Mouse (Mus musculus) brain, embryonic 14.5 days (tissue): Measurements from ENCODE around the gene Zmym6.

Experiments
- CTCF ChIP-seq: fragments of 200-500 bp; IDR thresholded peaks from 2 replicates; pipeline ENCODE4 v1.5.1; 2012; ENCODE audit warnings: inconsistent platforms, mild to moderate bottlenecking, moderate library complexity, borderline replicate concordance; ENCODE audit not compliant: insufficient read depth, insufficient read length; ENCODE audit errors: extremely low read depth
- POLR2A ChIP-seq: fragments of 200-500 bp; IDR thresholded peaks from 2 replicates; pipeline ENCODE4 v1.6.1; 2012; ENCODE audit warnings: mild to moderate bottlenecking, inconsistent platforms, borderline replicate concordance; ENCODE audit not compliant: poor library complexity, insufficient read depth, insufficient read length, severe bottlenecking; ENCODE audit errors: extremely low read depth

- TF ChIP-seq POLR2A: no peak
- no peak for TF ChIP-seq CTCF
These were observed 38.3 kb upstream of the Zmym6 start for GRCm38 (mm10) chr4:127038828-127039349.
